Mouse (Mus musculus): ENCODE data around the gene Car6. TPM values are rescaled to one million over a fixed set of nuclear protein-coding genes. Genes with fewer than 3 reads are reported as not detected.

Gene Car6
- total and polyA plus RNA-seq, 3 experiments: not detected

GRCm38 (mm10) chr4:150238433-150239086 is 37.4 kb upstream of the Car6 start:
- H3K4me1 ChIP-seq (ENCODE audit: control insufficient read depth, insufficient read depth, low read length): peaks cover 15% of the 10 kb centered on the region
- H3K9ac ChIP-seq (ENCODE audit: low read depth, low read length): no peak overlapping the region; the same call in 1 of the 2 replicates
- no peak for TF ChIP-seq POLR2A (IDR thresholded peaks at IDR 0.05; ENCODE audit: insufficient read depth, low read depth, low read length)
- no peak for TF ChIP-seq EP300 (IDR thresholded peaks at IDR 0.05; ENCODE audit: insufficient read depth, low read depth, low read length)
- no peak for TF ChIP-seq CTCF (IDR thresholded peaks at IDR 0.05)
- H3K79me2 ChIP-seq (replicated peaks; ENCODE audit: control insufficient read depth, insufficient read depth, low read length): no peaks in the 10 kb centered on the region; the same call in 1 of the 2 replicates
- H3K27me3 ChIP-seq (ENCODE audit: control insufficient read depth, insufficient read depth, low read length): no peaks in the 10 kb centered on the region
- peak overlapping the region; percentile 99 for H3K27ac ChIP-seq
- peak in 1 of 2 experiments; percentile 53 for DNase-seq
- H3K4me3 ChIP-seq: peak overlapping the region; percentile 91
- peaks cover 26% of the 10 kb centered on the region for H3K36me3 ChIP-seq (ENCODE audit: control insufficient read depth, insufficient read depth, low read length)
- intact Hi-C loops (cut with DNase I): loop anchor here (10.0 kb wide), 1 partner anchor 214 kb away; no protein-coding TSS in a partner anchor
- WGBS: 16% methylated on average over 3 of the region's 3 CpGs

GRCm38 (mm10) chr4:150237636-150238361 is 36.7 kb upstream of the Car6 start:
- H3K36me3 ChIP-seq (ENCODE audit: control insufficient read depth, insufficient read depth, low read length): peaks cover 21% of the 10 kb centered on the region
- H3K27me3 ChIP-seq (ENCODE audit: control insufficient read depth, insufficient read depth, low read length): no peaks in the 10 kb centered on the region
- TF ChIP-seq EP300 (IDR thresholded peaks at IDR 0.05; ENCODE audit: insufficient read depth, low read depth, low read length) (no peak), CTCF (IDR thresholded peaks at IDR 0.05) (no peak), POLR2A (IDR thresholded peaks at IDR 0.05; ENCODE audit: insufficient read depth, low read depth, low read length) (no peak)
- peaks cover 15% of the 10 kb centered on the region for H3K4me1 ChIP-seq (ENCODE audit: control insufficient read depth, insufficient read depth, low read length)
- intact Hi-C loops (cut with DNase I): loop anchor here (10.0 kb wide), 1 partner anchor 213 kb away; no protein-coding TSS in a partner anchor
- peak overlapping the region; percentile 91 for H3K4me3 ChIP-seq
- peak; percentile 45 to 55 for DNase-seq
- no peaks in the 10 kb centered on the region; the same call in 1 of the 2 replicates for H3K79me2 ChIP-seq (replicated peaks; ENCODE audit: control insufficient read depth, insufficient read depth, low read length)
- peak overlapping the region; percentile 99 for H3K27ac ChIP-seq
- 2% methylated on average over 21 of the region's 21 CpGs for WGBS
- H3K9ac ChIP-seq (ENCODE audit: low read depth, low read length): peak overlapping the region; percentile 79

GRCm38 (mm10) chr4:150236521-150237481 is 35.7 kb upstream of the Car6 start, which contains the start of gene Eno1:
Gene Eno1, plus strand, starts transcription at chr4:150236721.
- WGBS: under 1% methylated on average over 76 of the region's 78 CpGs
- H3K9ac ChIP-seq (ENCODE audit: low read depth, low read length): peak within 1 kb of the TSS; percentile 79
- peak; percentile 95 to 98 for DNase-seq
- peaks cover 18% of the 10 kb centered on the region for H3K36me3 ChIP-seq (ENCODE audit: control insufficient read depth, insufficient read depth, low read length)
- intact Hi-C loops (cut with DNase I): loop anchor here (10.0 kb wide), 1 partner anchor 212 kb away; no protein-coding TSS in a partner anchor
- H3K4me3 ChIP-seq: peak within 1 kb of the TSS; percentile 91
- H3K79me2 ChIP-seq (replicated peaks; ENCODE audit: control insufficient read depth, insufficient read depth, low read length): no peaks in the 10 kb centered on the region; the same call in 1 of the 2 replicates
- H3K27ac ChIP-seq: peak within 1 kb of the TSS; percentile 99
- no peak for TF ChIP-seq CTCF (IDR thresholded peaks at IDR 0.05)
- TF ChIP-seq POLR2A (IDR thresholded peaks at IDR 0.05; ENCODE audit: insufficient read depth, low read depth, low read length): peak; percentile 96
- TF ChIP-seq EP300 (IDR thresholded peaks at IDR 0.05; ENCODE audit: insufficient read depth, low read depth, low read length): peak; percentile 67; the same call in 1 of the 2 replicates
- no peaks in the 10 kb centered on the region for H3K27me3 ChIP-seq (ENCODE audit: control insufficient read depth, insufficient read depth, low read length)
- peaks cover 15% of the 10 kb centered on the region for H3K4me1 ChIP-seq (ENCODE audit: control insufficient read depth, insufficient read depth, low read length)

- Histone ChIP-seq H3K4me3 (peak overlapping the region; percentile 91), H3K4me1 (ENCODE audit: control insufficient read depth, insufficient read depth, low read length) (peaks cover 15% of the 10 kb centered on the region), H3K27me3 (ENCODE audit: control insufficient read depth, insufficient read depth, low read length) (no peaks in the 10 kb centered on the region), H3K79me2 (replicated peaks; ENCODE audit: control insufficient read depth, insufficient read depth, low read length) (no peaks in the 10 kb centered on the region; the same call in 1 of the 2 replicates), H3K9ac (ENCODE audit: low read depth, low read length) (no peak overlapping the region; the same call in 1 of the 2 replicates), H3K36me3 (ENCODE audit: control insufficient read depth, insufficient read depth, low read length) (peaks cover 18% of the 10 kb centered on the region), H3K27ac (peak overlapping the region; percentile 99)
- intact Hi-C loops (cut with DNase I): loop anchor here (10.0 kb wide), 1 partner anchor 211 kb away; no protein-coding TSS in a partner anchor
- DNase-seq: no peak
- TF ChIP-seq EP300 (IDR thresholded peaks at IDR 0.05; ENCODE audit: insufficient read depth, low read depth, low read length) (no peak), CTCF (IDR thresholded peaks at IDR 0.05) (no peak), POLR2A (IDR thresholded peaks at IDR 0.05; ENCODE audit: insufficient read depth, low read depth, low read length) (no peak)
- WGBS: 75% methylated on average over 8 of the region's 8 CpGs
Measured at GRCm38 (mm10) chr4:150236031-150236430, 34.9 kb upstream of the Car6 start.

GRCm38 (mm10) chr4:150235585-150235984 is 34.5 kb upstream of the Car6 start:
- H3K27me3 ChIP-seq (ENCODE audit: control insufficient read depth, insufficient read depth, low read length): no peaks in the 10 kb centered on the region
- peaks cover 18% of the 10 kb centered on the region for H3K36me3 ChIP-seq (ENCODE audit: control insufficient read depth, insufficient read depth, low read length)
- WGBS: 85% methylated on average over 4 of the region's 4 CpGs
- intact Hi-C loops (cut with DNase I): loop anchor here (10.0 kb wide), 1 partner anchor 211 kb away; no protein-coding TSS in a partner anchor
- H3K79me2 ChIP-seq (replicated peaks; ENCODE audit: control insufficient read depth, insufficient read depth, low read length): no peaks in the 10 kb centered on the region; the same call in 1 of the 2 replicates
- TF ChIP-seq CTCF (IDR thresholded peaks at IDR 0.05) (no peak), EP300 (IDR thresholded peaks at IDR 0.05; ENCODE audit: insufficient read depth, low read depth, low read length) (no peak), POLR2A (IDR thresholded peaks at IDR 0.05; ENCODE audit: insufficient read depth, low read depth, low read length) (no peak)
- H3K4me3 ChIP-seq: no peak overlapping the region
- no peak for DNase-seq
- peak overlapping the region; percentile 4; the same call in 1 of the 2 replicates for H3K27ac ChIP-seq
- H3K9ac ChIP-seq (ENCODE audit: low read depth, low read length): no peak overlapping the region
- peaks cover 17% of the 10 kb centered on the region for H3K4me1 ChIP-seq (ENCODE audit: control insufficient read depth, insufficient read depth, low read length)

All from heart, adult 2 months (tissue).